Mouse (Mus musculus) spleen, adult 2 months (tissue): ENCODE results near the gene Epb41l4b. TPM values are rescaled to one million over a fixed set of nuclear protein-coding genes. Genes with fewer than 3 reads are reported as not detected.

Experiments
- DNase-seq, 2 experiments: peaks; one replicate each; pipeline versions ENCODE4 v3.0.0 to v3.0.0-alpha.2; 2012 to 2021; ENCODE audit warnings: low spot score in 2 of 2, low read depth in 1 of 2
- H3K27ac ChIP-seq: fragments of 200-500 bp; 2 replicates; pipeline ENCODE4 v1.5.1; 2012; ENCODE audit warnings: low read length, inconsistent platforms; ENCODE audit not compliant: insufficient read depth
- H3K27me3 ChIP-seq: fragments of 200-500 bp; 2 replicates; pipeline ENCODE4 v1.6.1; 2012; ENCODE audit warnings: mild to moderate bottlenecking, moderate library complexity, low read length, inconsistent platforms; ENCODE audit not compliant: control insufficient read depth, insufficient read depth
- H3K36me3 ChIP-seq: fragments of 200-500 bp; 2 replicates; pipeline ENCODE4 v1.6.1; 2012; ENCODE audit warnings: mild to moderate bottlenecking, low read length, inconsistent platforms; ENCODE audit not compliant: control insufficient read depth, insufficient read depth
- H3K4me1 ChIP-seq: fragments of 200-500 bp; 2 replicates; pipeline ENCODE4 v1.6.1; 2011; ENCODE audit warnings: inconsistent platforms; ENCODE audit not compliant: control insufficient read depth, insufficient read depth, insufficient read length
- H3K4me3 ChIP-seq: fragments of 200-500 bp; 2 replicates; pipeline ENCODE4 v1.5.1; 2011; ENCODE audit warnings: mild to moderate bottlenecking, inconsistent platforms; ENCODE audit not compliant: insufficient read depth, insufficient read length; ENCODE audit errors: extremely low read depth
- CTCF ChIP-seq: fragments of 200-500 bp; IDR thresholded peaks from 2 replicates; pipeline ENCODE4 v1.5.1; 2011; ENCODE audit warnings: mild to moderate bottlenecking, inconsistent platforms; ENCODE audit not compliant: insufficient read depth, insufficient read length, insufficient replicate concordance; ENCODE audit errors: extremely low read depth
- POLR2A ChIP-seq: fragments of 200-500 bp; IDR thresholded peaks from 2 replicates; pipeline ENCODE4 v1.6.1; 2011; ENCODE audit warnings: low read depth, low read length, inconsistent platforms
- WGBS: fragments of 180-500 bp; shearing (Covaris S2); methylation state at CpG from one replicate; pipeline ENCODE4 v1.1.7; 2018; 5-methylcytosine and 5-hydroxymethylcytosine counted together
- polyA plus RNA-seq: library from polyadenylated mRNA; depleted of rRNA; stranded (reverse); fragments of >200 nt; gene quantifications from 2 replicates; pipeline ENCODE4 v1.2.3, GENCODE M21; 2012; rRNA removed

Epb41l4b gene
- polyA plus RNA-seq, 1 experiment: 0.78 TPM

DNA sequence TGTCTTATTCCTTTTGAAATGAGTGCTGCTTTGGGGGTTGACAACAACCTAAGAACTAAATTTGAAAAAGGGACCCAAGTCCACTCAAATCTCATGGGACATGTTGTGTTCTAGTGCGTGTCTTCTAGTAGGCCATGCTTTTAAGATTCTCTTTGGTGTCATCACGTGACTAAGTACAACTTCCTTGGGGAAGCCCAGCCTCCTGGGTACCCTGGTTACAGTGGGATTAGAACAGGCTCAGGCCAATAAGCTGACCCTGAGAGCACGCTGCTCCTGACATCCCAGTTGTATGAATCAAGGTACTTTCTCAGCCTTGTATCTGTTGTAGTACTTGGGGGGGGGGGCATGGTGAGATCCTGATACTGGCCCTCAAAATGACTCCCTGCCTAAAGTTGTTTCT, 191.5 kb downstream of the Epb41l4b start:
- 73% methylated on average over 3 of the region's 3 CpGs for WGBS
- no peak for TF ChIP-seq CTCF
- TF ChIP-seq POLR2A: no peak
- H3K4me3 ChIP-seq: no peak overlapping the region
- peaks cover 5% of the 10 kb centered on the region for H3K4me1 ChIP-seq
- no peak overlapping the region for H3K27ac ChIP-seq
- no peaks in the 10 kb centered on the region for H3K36me3 ChIP-seq
- no peak for DNase-seq
- no peaks in the 10 kb centered on the region for H3K27me3 ChIP-seq

DNA sequence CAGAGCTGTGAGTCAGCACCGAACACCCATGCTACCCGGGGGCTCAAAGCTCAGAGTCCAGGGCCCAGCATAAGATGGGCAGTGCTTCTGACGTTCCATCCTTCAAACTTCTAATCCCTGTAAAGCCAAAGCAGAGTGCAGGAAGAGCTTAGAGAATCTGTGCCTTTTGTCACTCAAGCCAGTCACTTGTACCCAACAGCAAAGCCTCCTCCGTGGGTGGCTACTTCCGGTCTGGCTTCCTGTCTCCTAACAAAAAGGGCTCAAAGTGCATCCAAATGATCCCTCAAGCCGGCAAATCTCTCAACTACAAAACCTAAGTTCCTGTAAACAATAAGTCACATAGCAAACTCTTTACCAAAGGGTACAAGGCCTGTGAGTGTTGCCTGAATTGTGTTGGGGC, 193.7 kb downstream of the Epb41l4b start:
- Histone ChIP-seq H3K36me3 (no peaks in the 10 kb centered on the region), H3K4me3 (no peak overlapping the region), H3K27ac (no peak overlapping the region), H3K27me3 (no peaks in the 10 kb centered on the region), H3K4me1 (peaks cover 8% of the 10 kb centered on the region)
- 34% methylated on average over 6 of the region's 6 CpGs for WGBS
- DNase-seq: no peak
- TF ChIP-seq CTCF (no peak), POLR2A (no peak)

DNA sequence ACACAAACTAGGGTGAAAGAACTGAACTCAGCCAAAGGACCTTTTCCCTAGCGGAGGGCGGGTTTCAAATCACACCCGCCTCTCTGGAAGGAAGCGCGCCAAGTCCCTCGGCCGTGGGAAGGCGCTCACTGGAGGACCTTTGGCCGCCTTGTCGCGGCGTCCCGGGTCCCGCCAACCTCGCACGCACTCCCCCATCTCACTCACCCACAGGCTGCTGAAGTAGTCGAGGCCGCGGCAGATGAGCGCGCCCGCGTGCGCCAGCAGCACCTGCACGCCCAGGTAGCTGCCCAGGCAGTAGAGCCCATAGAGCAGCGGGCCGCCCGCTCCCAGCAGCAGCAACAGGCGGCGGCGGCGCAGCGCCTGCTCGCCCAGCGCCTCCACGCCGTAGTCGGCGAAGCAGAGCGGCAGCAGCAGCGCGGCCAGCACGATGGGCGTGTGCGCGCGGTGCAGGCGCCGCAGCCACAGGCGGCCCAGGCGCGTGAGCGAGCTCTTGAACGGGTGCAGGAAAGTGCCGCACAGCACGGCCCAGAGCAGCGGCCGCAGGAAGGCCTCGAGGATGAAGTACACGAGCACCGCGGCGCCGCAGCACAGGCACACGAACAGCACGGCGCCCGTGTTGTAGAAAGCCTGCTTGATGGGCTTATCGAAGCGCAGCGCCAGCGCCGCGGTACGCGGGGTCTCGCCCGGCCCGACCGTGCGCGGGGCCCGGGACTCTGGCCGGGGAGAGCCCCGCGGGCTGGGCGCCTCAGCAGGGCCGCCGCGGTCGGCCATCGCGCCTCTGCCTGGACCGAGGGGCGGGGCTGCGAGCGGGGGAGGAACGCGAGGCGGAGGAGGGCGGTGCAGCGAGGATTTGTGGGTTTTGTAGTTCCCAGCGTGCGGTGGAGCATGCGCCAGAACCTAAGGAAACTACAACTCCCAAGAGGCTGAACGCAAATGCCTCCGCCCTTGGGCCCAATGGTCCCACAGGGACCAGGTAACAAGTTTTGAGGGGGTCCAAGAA, 196.3 kb downstream of the Epb41l4b start, which contains the start of gene Tmem245:
Gene Tmem245 (minus strand): TSS at position 797 of the 1,000 bp plus-strand sequence.
- peak within 1 kb of the TSS; percentile 76 for H3K27ac ChIP-seq
- H3K4me1 ChIP-seq: peaks cover 8% of the 10 kb centered on the region
- 1% methylated on average over 107 of the region's 107 CpGs for WGBS
- H3K4me3 ChIP-seq: peak within 1 kb of the TSS; percentile 93
- TF ChIP-seq CTCF (no peak), POLR2A (peak; percentile 47)
- DNase-seq: peak; percentile 87 to 93
- H3K27me3 ChIP-seq: no peaks in the 10 kb centered on the region
- H3K36me3 ChIP-seq: no peaks in the 10 kb centered on the region

- no peak for DNase-seq
- H3K4me3 ChIP-seq: peak overlapping the region; percentile 93
- H3K4me1 ChIP-seq: peaks cover 8% of the 10 kb centered on the region
- no peaks in the 10 kb centered on the region for H3K27me3 ChIP-seq
- no peaks in the 10 kb centered on the region for H3K36me3 ChIP-seq
- TF ChIP-seq CTCF (no peak), POLR2A (no peak)
- 6% methylated on average over 14 of the region's 14 CpGs for WGBS
- no peak overlapping the region for H3K27ac ChIP-seq
Measured at GRCm38 (mm10) chr4:56946180-56946579, 197.1 kb downstream of the Epb41l4b start.

GRCm38 (mm10) chr4:56944286-56944685, 199.0 kb downstream of the Epb41l4b start:
- TF ChIP-seq CTCF (no peak), POLR2A (no peak)
- no peak for DNase-seq
- Histone ChIP-seq H3K4me1 (peaks cover 3% of the 10 kb centered on the region), H3K4me3 (no peak overlapping the region), H3K27me3 (no peaks in the 10 kb centered on the region), H3K27ac (no peak overlapping the region), H3K36me3 (no peaks in the 10 kb centered on the region)
- 62% methylated on average over 4 of the region's 4 CpGs for WGBS

DNA sequence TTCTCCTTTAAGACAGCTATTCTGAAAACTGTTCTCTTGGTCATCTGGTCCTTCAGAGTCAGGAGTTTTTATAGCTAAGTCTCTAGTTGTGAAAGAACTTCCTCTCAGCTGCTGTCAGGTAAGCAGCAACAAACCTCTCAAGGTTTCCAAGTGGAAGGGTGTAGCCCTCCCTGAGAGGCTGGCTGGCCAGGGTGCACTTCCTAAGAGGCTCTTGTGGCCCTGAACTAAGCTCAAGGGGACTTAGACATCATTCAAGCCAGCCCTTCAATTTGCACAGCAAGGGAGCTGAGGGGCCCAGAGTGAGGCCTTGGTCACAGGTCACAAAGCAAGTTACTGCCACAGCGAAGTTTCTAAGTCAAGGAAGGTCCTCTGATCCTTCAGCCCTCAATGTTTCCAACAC, 200.0 kb downstream of the Epb41l4b start:
- Histone ChIP-seq H3K27me3 (no peaks in the 10 kb centered on the region), H3K4me1 (peaks cover 3% of the 10 kb centered on the region), H3K4me3 (no peak overlapping the region), H3K27ac (no peak overlapping the region), H3K36me3 (no peaks in the 10 kb centered on the region)
- WGBS: 81% methylated on average over 1 of the region's 1 CpGs
- TF ChIP-seq CTCF (no peak), POLR2A (no peak)
- no peak for DNase-seq

DNA sequence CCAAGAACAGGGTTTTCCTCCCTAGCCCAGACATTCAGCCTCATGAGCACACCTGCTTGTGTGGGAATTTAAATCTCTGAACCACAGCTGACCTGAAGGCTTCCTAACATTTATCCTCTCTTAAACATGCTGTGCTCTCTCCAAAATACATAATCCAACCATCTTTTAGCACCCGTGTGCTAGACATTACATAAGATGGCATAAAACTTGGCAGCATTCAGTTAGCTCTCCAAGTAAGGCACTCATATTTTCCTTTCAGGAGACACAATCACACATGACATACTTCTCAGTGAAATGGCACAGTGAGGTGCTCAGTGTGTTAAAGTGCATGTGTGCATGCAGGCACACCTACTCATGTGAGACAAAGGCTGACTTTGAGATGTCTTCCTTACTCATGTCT, 200.7 kb downstream of the Epb41l4b start:
- TF ChIP-seq CTCF: no peak
- TF ChIP-seq POLR2A: no peak
- H3K27me3 ChIP-seq: no peaks in the 10 kb centered on the region
- no peak overlapping the region for H3K27ac ChIP-seq
- DNase-seq: no peak
- WGBS: 86% methylated on average over 1 of the region's 1 CpGs
- H3K4me3 ChIP-seq: no peak overlapping the region
- H3K4me1 ChIP-seq: peaks cover 3% of the 10 kb centered on the region
- no peaks in the 10 kb centered on the region for H3K36me3 ChIP-seq

Other genes with a start within 250 kb of the Epb41l4b start
- 9.0 and 9.4 TPM in 2 replicates for gene Tmem245, start 196.0 kb downstream of the Epb41l4b start, polyA plus RNA-seq
- gene Frrs1l, start 153.0 kb downstream of the Epb41l4b start, polyA plus RNA-seq: not detected in 2 replicates
- 1.1 and 1.2 TPM in 2 replicates for gene Ptpn3, start 158.4 kb upstream of the Epb41l4b start, polyA plus RNA-seq